Mouse (Mus musculus): ENCODE data around the gene AF067061. TPM values are rescaled to one million over a fixed set of nuclear protein-coding genes. Genes with fewer than 3 reads are reported as not detected.
"Not testable (repeated sequence)": the region's sequence is repeated elsewhere in the genome, so short reads cannot be mapped to it uniquely, and the experiment has no call there.

The AF067061 gene
- not detected in 2 replicates for polyA plus RNA-seq (2015; fragmentation: Nextera tagmentation; extraction: Ambion mirVana)

DNA sequence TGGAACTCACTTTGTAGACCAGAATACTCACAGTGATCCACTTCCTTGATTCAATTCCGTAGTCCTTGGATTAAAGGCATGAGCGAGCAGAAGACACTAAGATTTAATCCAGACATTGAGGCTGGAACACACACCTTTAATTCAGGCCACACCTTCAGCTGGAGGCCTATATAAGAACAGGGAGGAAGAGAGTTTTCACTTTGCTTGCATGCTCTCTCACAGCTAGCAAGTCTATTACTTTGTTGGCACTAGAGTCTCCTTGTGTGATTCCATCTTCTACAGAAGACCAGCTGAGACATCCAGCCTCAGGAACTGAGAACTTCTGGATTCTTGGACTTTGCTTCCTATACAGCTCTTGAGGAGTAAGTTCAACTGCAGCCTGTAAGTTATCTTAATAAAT is at the start of gene AF067061:
Gene AF067061 (plus strand): TSS at position 245 of the 400 bp plus-strand sequence.
- H3K4me1 ChIP-seq (replicated peaks); H3K36me3 ChIP-seq; H3K9ac ChIP-seq; H3K9me3 ChIP-seq; H3K27me3 ChIP-seq; ATAC-seq (ENCODE audit: low FRiP score, low read depth); H3K4me3 ChIP-seq; H3K4me2 ChIP-seq; H3K27ac ChIP-seq (replicated peaks): not testable (repeated sequence)
- WGBS: 90% methylated on average over 2 of the region's 2 CpGs

DNA sequence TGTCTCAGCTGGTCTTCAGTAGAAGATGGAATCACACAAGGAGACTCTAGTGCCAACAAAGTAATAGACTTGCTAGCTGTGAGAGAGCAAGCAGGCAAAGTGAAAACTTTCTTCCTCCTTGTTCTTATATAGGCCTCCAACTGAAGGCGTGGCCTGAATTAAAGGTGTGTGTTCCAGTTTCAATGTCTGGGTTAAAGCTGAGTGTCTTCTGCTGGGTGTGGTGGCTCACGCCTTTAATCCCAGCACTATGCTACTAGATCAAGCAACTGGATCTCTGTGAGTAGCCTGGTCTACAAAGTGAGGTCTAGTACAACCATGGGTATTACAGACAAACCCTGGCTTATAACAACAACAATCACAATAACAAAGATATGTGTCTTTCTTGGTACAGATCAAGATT is 47.1 kb upstream of the AF067061 start, which contains the start of gene Gm21762:
Gene Gm21762 (minus strand): TSS at position 101 of the 400 bp plus-strand sequence.
- not testable (repeated sequence) for H3K9me3 ChIP-seq; H3K4me3 ChIP-seq; H3K4me1 ChIP-seq (replicated peaks); H3K9ac ChIP-seq; H3K4me2 ChIP-seq; H3K27ac ChIP-seq (replicated peaks); H3K36me3 ChIP-seq; ATAC-seq (ENCODE audit: low FRiP score, low read depth); H3K27me3 ChIP-seq
- no CpG with 5 or more reads among the region's 2 CpGs for WGBS

DNA sequence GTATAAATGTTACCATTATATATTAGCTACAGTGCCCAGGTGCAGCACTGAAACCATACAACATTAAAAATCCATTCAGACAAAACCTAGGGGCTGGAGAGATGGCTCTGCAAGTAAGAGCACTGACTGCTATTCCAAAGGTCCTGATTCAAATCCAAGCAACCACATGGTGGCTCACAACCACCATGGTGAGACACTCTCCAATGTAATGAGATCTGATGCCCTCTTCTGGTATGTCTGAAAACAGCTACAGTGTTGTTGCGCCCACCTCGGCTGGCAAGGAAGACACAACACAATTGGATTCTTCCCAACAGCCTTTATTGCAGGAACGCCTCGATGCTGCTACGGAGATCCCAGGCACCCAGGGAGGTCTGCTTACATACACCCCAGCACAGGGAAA is 42.0 kb upstream of the AF067061 start:
- 85% methylated on average over 5 of the region's 5 CpGs for WGBS
- not testable (repeated sequence) for H3K27ac ChIP-seq (replicated peaks); H3K36me3 ChIP-seq; H3K27me3 ChIP-seq; H3K9me3 ChIP-seq; H3K4me2 ChIP-seq; H3K4me1 ChIP-seq (replicated peaks); H3K9ac ChIP-seq; H3K4me3 ChIP-seq; ATAC-seq (ENCODE audit: low FRiP score, low read depth)

DNA sequence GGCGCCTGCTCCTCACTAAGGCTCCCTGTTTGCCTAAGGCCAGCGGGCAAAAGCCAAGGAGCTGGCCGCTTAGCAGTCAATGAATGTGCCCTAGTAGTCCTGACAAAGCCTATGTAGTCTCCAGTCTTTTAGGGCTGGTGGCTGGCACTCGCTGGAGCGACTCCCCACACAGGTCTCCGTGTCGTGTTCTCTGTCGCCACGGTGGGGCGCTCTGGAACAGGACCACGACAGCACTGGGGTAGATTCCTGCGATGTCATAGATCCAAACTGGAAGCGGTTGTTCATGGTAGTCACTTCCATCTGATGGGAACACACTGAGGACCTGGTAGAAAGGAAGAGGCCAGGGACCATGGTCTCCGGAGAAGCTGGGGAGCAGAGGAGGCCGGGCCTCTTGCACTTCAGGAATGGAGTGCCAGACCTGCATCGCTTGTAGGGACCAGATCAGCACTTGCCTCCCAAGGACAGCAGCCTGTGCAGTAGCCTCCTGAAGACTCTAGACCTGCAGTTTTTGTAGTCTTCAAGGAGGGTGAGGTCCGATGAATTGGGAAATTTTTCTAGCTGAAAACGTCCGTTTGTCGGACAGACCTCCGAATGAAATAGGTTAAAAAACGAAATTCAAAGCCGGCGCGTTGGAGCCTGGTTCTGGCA is 39.8 kb upstream of the AF067061 start:
- not testable (repeated sequence) for H3K4me3 ChIP-seq; H3K9ac ChIP-seq; H3K9me3 ChIP-seq; H3K27ac ChIP-seq (replicated peaks); H3K27me3 ChIP-seq; H3K4me2 ChIP-seq; H3K4me1 ChIP-seq (replicated peaks); H3K36me3 ChIP-seq; ATAC-seq (ENCODE audit: low FRiP score, low read depth)
- 97% methylated on average over 16 of the region's 25 CpGs for WGBS

GRCm38 (mm10) chr13:120231798-120232197 is 31.1 kb upstream of the AF067061 start:
- not testable (repeated sequence) for H3K27me3 ChIP-seq; H3K4me3 ChIP-seq; H3K9me3 ChIP-seq; ATAC-seq (ENCODE audit: low FRiP score, low read depth); H3K36me3 ChIP-seq; H3K9ac ChIP-seq; H3K27ac ChIP-seq (replicated peaks); H3K4me1 ChIP-seq (replicated peaks); H3K4me2 ChIP-seq
- 96% methylated on average over 17 of the region's 17 CpGs for WGBS

DNA sequence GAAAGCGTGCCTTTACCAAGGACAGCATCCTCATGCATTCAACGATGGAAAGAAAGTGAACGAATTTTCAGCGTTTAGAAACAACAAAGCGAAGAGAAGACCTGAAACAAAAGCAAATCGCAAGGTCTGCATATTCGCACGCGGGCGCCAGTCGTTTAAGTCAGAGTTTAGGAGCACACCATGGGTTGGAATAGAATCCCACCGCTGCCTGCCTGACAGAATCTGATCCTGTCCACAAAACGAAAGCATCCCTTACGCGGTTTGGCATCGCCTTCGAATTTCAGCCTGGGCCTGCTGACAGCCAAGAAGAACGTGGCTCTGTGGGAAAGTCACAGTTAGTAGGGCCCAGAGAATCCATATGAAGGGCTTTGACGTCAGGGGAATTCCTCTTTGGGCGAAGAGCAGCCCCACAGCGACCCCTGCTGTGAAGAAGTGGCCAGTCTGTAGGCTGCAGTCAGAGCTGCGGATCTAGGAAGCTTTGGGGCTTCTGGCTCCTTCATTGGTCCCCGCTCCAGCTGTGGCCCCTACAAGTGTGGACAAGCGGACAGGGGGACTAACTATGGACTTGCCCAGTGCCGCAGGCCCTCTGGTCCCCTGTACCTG is 30.4 kb upstream of the AF067061 start:
- not testable (repeated sequence) for H3K27me3 ChIP-seq; H3K36me3 ChIP-seq; ATAC-seq (ENCODE audit: low FRiP score, low read depth); H3K4me3 ChIP-seq; H3K9me3 ChIP-seq; H3K9ac ChIP-seq; H3K4me1 ChIP-seq (replicated peaks); H3K4me2 ChIP-seq; H3K27ac ChIP-seq (replicated peaks)
- 77% methylated on average over 13 of the region's 25 CpGs for WGBS

DNA sequence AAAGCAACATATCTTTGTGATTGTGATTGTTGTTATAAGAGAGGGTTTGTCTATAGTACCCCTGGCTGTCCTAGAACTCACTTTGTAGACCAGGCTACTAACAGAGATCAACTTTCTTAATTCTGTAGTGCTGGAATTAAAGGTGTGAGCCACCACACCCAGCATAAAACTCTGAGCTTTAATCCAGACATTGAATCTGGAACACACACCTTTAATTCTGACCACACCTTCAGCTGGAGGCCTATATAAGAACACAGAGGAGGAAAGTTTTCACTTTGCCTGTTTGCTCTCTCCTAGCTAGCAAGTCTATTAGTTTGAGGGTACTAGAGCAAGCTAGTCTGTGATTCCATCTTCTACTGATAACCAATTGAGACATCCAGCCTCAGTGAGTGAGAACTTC is 24.1 kb upstream of the AF067061 start, which contains the start of gene Gm21731:
Gene Gm21731 (plus strand): TSS at position 301 of the 400 bp plus-strand sequence.
- not testable (repeated sequence) for ATAC-seq (ENCODE audit: low FRiP score, low read depth); H3K4me2 ChIP-seq; H3K9ac ChIP-seq; H3K27ac ChIP-seq (replicated peaks); H3K27me3 ChIP-seq; H3K9me3 ChIP-seq; H3K4me1 ChIP-seq (replicated peaks); H3K4me3 ChIP-seq; H3K36me3 ChIP-seq

- not testable (repeated sequence) for H3K27ac ChIP-seq (replicated peaks); H3K36me3 ChIP-seq; H3K4me1 ChIP-seq (replicated peaks); H3K4me2 ChIP-seq; H3K9me3 ChIP-seq; H3K4me3 ChIP-seq; H3K27me3 ChIP-seq; H3K9ac ChIP-seq; ATAC-seq (ENCODE audit: low FRiP score, low read depth)
- WGBS: 89% methylated on average over 2 of the region's 3 CpGs
These were observed 11.5 kb upstream of the AF067061 start for GRCm38 (mm10) chr13:120251208-120251924.

DNA sequence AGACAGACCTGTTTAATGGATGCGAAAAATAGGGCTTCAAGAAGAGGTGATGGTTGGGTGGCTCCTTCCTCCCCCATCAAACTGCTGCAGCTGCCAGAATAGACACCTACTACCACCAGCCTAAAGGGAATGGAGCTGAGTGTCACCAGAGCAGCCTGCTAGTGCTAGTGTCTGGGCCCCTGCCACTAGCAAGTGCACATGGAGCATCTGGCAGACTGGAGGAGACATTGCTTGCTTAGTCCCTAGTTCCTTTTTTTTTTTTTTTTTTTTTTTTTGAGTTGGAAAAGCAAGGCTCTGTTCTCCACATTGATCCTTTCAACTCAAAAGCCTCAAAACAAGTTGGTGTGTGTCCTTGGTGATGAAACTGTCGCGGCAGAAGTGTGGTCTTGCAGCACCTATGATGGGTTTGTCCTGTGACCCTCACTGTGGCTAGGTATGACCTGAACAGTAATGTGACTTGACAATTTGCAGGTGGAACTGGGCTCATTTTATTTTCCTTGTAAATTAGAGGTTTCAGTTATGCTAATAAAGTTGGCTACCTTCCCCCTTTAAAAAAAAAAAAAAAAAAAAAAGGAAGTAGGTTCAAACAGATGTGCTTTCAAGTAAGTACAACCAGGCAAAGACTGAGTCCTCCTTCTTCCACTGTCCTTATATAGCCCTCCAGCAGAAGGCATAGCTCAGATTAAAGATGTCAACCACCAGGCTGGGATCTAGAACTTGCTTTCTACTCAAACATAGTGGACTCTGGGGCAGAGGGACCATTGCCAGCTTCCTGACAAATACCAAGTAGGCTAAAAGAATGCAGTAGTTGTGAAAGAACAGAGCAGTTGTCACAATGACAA is 3.9 kb upstream of the AF067061 start:
- H3K4me2 ChIP-seq; H3K4me1 ChIP-seq (replicated peaks); H3K9ac ChIP-seq; H3K9me3 ChIP-seq; H3K4me3 ChIP-seq; H3K36me3 ChIP-seq; ATAC-seq (ENCODE audit: low FRiP score, low read depth); H3K27me3 ChIP-seq; H3K27ac ChIP-seq (replicated peaks): not testable (repeated sequence)
- WGBS: 94% methylated on average over 3 of the region's 3 CpGs

- H3K36me3 ChIP-seq; H3K27me3 ChIP-seq; H3K4me2 ChIP-seq; H3K4me3 ChIP-seq; H3K9ac ChIP-seq; H3K27ac ChIP-seq (replicated peaks); H3K4me1 ChIP-seq (replicated peaks); H3K9me3 ChIP-seq; ATAC-seq (ENCODE audit: low FRiP score, low read depth): not testable (repeated sequence)
- 75% methylated on average over 3 of the region's 3 CpGs for WGBS
These were observed 3.2 kb upstream of the AF067061 start for GRCm38 (mm10) chr13:120259718-120260117.

DNA sequence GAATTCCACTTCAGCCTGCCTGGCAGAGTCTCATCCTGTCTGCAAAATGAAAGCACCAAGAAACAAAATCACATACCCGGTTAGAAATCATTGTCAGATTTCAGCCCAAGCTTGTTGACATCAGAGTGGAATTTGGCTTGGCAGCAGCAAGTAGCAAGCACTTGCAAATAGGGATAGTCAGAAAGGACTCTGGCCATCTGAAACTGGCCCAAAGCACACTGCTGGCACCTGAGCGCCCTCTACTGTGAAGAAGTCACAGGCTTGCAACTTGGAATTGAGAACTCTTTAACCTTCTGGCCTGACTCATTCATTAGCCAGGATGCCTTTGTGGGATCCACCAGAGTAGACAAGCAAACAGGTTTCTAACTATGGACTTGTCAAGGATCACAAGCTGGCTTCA is 14.9 kb downstream of the AF067061 start:
- H3K4me2 ChIP-seq; H3K9ac ChIP-seq; H3K4me1 ChIP-seq (replicated peaks); ATAC-seq (ENCODE audit: low FRiP score, low read depth); H3K36me3 ChIP-seq; H3K4me3 ChIP-seq; H3K27ac ChIP-seq (replicated peaks); H3K27me3 ChIP-seq; H3K9me3 ChIP-seq: not testable (repeated sequence)
- WGBS: 27% methylated on average over 2 of the region's 2 CpGs

DNA sequence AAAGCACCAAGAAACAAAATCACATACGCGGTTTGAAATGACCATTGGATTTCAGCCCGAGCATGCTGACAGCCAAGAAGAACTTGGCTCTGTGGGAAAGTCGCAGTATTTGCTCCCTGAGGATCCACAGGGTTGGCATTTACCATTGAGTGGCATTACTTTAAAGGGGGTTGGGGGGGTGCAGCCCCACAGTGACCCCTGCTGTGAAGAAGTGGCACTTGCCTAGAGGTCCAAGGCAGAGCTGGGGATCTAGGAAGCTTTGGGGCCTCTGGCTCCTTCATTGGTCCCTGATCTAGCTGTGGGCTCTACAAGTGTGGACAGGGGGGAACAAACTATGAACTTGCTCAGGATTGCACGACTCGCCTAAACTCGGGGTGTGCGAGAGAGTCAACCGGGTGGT is 15.9 kb downstream of the AF067061 start:
- no peaks in the 10 kb centered on the region for H3K9me3 ChIP-seq
- H3K4me2 ChIP-seq: no peak overlapping the region
- H3K36me3 ChIP-seq: no peaks in the 10 kb centered on the region
- H3K27me3 ChIP-seq: no peaks in the 10 kb centered on the region
- H3K4me3 ChIP-seq: no peak overlapping the region
- no peak overlapping the region for H3K9ac ChIP-seq
- no peak overlapping the region for H3K27ac ChIP-seq (replicated peaks)
- no peak for ATAC-seq (ENCODE audit: low FRiP score, low read depth)
- 90% methylated on average over 9 of the region's 9 CpGs for WGBS
- H3K4me1 ChIP-seq (replicated peaks): no peaks in the 10 kb centered on the region
